Mouse (Mus musculus) cortical plate, adult 2 months (tissue): Measurements from ENCODE around the gene Nectin1. TPM values are rescaled to one million over a fixed set of nuclear protein-coding genes. Genes with fewer than 3 reads are reported as not detected.
A peak's percentile ranks its signal among the peaks of the same experiment; 100 is the strongest.

Experiments used
- H3K27ac ChIP-seq: fragments of 200-500 bp; 2 replicates; pipeline ENCODE4 v1.5.1; 2012; ENCODE audit warnings: low read length, control low read depth, inconsistent platforms; ENCODE audit not compliant: insufficient read depth
- H3K4me1 ChIP-seq: fragments of 200-500 bp; 2 replicates; pipeline ENCODE4 v1.6.1; 2011; ENCODE audit warnings: low read length; ENCODE audit not compliant: control insufficient read depth, insufficient read depth
- H3K4me3 ChIP-seq: fragments of 200-500 bp; 2 replicates; pipeline ENCODE4 v1.5.1; 2011; ENCODE audit warnings: mild to moderate bottlenecking, low read length, control low read depth; ENCODE audit not compliant: insufficient read depth
- CTCF ChIP-seq: fragments of 200-500 bp; IDR thresholded peaks from 2 replicates; pipeline ENCODE4 v1.5.1; 2011; ENCODE audit warnings: mild to moderate bottlenecking, control low read depth, low read length; ENCODE audit not compliant: insufficient read depth; ENCODE audit errors: extremely low read depth
- POLR2A ChIP-seq: fragments of 200-500 bp; IDR thresholded peaks from 2 replicates; pipeline ENCODE4 v1.6.1; 2011; ENCODE audit warnings: mild to moderate bottlenecking, low read length, control low read depth; ENCODE audit not compliant: insufficient read depth; ENCODE audit errors: extremely low read depth
- polyA plus RNA-seq: library from polyadenylated mRNA; depleted of rRNA; stranded (reverse); fragments of >200 nt; gene quantifications from 2 replicates; pipeline ENCODE4 v1.2.3, GENCODE M21; 2012

Gene Nectin1
- polyA plus RNA-seq, 1 experiment, result 19.2 TPM

DNA sequence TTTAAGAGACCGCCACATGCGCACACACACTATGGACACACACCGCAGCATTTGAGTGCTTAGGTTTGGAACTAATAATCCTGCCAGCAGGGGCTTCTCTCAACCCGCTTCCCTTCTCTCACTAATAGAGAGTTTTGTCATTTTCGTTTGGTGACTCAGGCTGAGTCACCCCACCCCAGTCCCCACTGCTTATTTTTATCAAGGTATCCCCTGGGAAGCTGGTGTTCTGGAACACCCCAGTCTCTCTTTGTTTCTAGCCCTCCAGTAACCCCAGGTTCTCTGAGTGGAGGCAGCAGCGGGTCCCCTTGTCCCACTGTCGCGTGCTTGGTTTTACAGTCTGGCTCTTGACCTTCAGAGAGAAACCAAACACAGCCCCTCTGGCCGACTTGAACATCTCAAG, 48.9 kb downstream of the Nectin1 start:
- Histone ChIP-seq H3K4me3 (no peak overlapping the region), H3K4me1 (no peaks in the 10 kb centered on the region), H3K27ac (no peak overlapping the region)
- TF ChIP-seq POLR2A, result no peak
- TF ChIP-seq CTCF, result no peak

- Histone ChIP-seq H3K4me1 (no peaks in the 10 kb centered on the region), H3K4me3 (no peak overlapping the region), H3K27ac (no peak overlapping the region)
- TF ChIP-seq CTCF, result no peak
- TF ChIP-seq POLR2A, result no peak
Observed at GRCm38 (mm10) chr9:43793411-43793810, 49.6 kb downstream of the Nectin1 start.

- Histone ChIP-seq H3K4me3 (no peak overlapping the region), H3K4me1 (no peaks in the 10 kb centered on the region)
- TF ChIP-seq CTCF (no peak), POLR2A (no peak)
Observed at GRCm38 (mm10) chr9:43796031-43796430, 52.2 kb downstream of the Nectin1 start.

DNA sequence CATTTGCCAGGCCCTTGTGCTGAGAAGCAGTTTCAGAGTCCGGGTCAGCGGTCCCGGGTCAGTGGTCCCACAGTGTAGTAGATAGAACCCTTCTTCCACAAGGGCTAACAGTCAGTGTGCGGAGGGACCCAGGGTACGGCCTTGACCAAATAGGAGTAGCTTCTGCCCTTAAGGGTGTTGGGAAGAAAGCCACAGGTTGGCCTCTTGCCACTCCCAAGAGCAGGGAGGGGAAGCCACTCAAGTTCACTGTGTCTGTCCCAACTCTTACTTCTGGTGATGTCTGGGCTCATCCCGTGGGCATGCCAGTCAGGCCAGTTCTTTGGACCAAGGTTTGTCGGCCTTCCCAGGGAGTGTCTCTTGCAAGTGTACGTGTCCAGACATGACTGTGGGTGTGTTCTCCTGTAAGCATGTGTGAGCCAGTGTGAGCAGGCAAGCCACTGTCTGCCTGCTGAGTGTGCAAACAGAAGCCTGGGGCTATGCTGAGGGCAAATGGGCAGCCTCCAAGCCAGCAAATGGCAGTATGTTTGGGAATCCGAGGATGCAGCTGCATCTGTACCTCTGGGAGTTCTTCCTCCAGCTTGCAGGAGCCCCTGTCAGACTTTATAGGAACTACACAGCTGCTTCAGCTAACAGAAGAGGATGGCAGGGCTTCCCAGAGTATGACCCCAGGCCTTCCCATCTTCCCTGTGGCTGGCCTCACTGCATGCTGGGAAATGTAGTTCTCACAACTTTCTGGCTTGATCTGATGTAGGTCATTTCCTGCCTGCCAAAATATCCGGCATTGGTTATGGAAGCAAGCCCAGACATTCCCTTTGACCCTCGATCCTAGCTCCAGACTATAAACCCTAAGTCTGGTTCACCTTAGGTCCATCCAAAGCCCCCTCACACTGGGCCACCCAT, 53.3 kb downstream of the Nectin1 start:
- TF ChIP-seq CTCF, result no peak
- no peak for TF ChIP-seq POLR2A
- Histone ChIP-seq H3K4me3 (no peak overlapping the region), H3K4me1 (no peaks in the 10 kb centered on the region), H3K27ac (no peak overlapping the region)

More at GRCm38 (mm10) chr9:43796031-43796430, 52.2 kb downstream of the Nectin1 start:
- no peak overlapping the region for H3K27ac ChIP-seq

- Histone ChIP-seq H3K27ac (no peak overlapping the region), H3K4me3 (no peak overlapping the region), H3K4me1 (no peaks in the 10 kb centered on the region)
- TF ChIP-seq CTCF (no peak), POLR2A (no peak)
Observed at GRCm38 (mm10) chr9:43797746-43798145, 54.0 kb downstream of the Nectin1 start.

DNA sequence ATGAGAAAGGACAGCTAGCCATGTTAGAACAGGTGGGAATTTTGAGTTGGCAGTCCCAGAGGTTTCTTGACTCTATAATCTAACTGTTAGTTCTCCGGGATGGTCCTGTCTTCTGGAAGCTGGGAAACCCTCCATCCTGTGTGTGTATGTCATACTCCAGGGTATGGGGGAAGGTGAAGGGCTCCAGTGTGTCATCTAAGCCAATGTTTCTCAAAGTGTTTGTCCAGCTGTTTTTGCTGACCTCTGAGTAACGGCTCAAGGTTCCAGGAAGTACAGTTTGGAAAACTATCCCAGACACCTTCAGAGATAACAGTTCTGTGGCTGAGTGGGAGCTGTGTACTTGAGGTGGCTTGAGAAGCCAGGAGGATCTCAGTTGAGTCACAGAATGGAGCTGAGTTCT, 56.7 kb downstream of the Nectin1 start:
- Histone ChIP-seq H3K4me1 (no peaks in the 10 kb centered on the region), H3K27ac (no peak overlapping the region), H3K4me3 (no peak overlapping the region)
- TF ChIP-seq CTCF (no peak), POLR2A (no peak)

GRCm38 (mm10) chr9:43801911-43802310, 58.1 kb downstream of the Nectin1 start:
- H3K4me3 ChIP-seq, result no peak overlapping the region
- no peak overlapping the region for H3K27ac ChIP-seq
- peak; percentile 75 for TF ChIP-seq CTCF
- no peak for TF ChIP-seq POLR2A
- H3K4me1 ChIP-seq, result no peaks in the 10 kb centered on the region

DNA sequence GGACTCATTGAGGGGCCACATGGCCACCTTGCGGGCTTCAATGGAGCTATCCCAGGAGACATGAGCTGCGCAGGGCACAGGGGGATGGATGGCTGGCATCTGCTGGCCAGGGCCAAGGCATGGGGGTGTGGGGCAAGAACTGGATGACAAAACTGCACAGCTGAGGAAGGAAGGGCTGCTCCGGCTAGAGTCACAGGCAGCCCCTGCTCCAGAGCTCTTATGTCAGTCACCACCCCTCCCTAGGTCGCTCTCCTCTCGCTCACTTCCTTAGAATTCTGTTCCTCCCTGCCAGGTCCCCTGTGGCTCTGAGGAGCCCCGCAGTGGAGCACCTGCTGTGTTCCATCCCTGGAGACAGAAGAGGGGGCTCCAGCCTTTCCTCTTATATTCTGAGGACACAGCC, 63.8 kb downstream of the Nectin1 start:
- H3K4me1 ChIP-seq, result no peaks in the 10 kb centered on the region
- TF ChIP-seq CTCF, result no peak
- no peak for TF ChIP-seq POLR2A
- H3K27ac ChIP-seq, result no peak overlapping the region
- H3K4me3 ChIP-seq, result no peak overlapping the region

- Histone ChIP-seq H3K4me1 (no peaks in the 10 kb centered on the region), H3K27ac (no peak overlapping the region), H3K4me3 (no peak overlapping the region)
- TF ChIP-seq POLR2A (no peak), CTCF (no peak)
Observed at GRCm38 (mm10) chr9:43808099-43808498, 64.3 kb downstream of the Nectin1 start.

DNA sequence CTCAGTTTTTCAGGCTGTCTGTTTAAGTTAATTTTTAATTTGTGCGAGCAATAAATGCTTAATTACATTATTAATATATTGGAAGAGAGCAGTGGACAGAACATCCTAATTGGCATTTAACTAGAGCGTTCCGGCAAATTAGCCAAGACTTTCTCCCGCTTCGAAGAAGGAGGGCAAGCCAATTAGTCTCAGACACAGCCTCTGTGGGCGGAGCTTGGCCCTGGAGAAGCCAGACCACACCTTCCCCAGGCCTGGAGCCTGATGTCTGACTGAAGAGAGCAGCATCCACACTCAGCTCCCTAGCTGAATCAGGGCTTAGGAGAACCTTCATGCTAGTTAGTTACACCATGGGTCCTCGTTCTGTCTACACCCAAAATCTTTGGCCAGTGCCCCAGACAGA, 64.8 kb downstream of the Nectin1 start:
- TF ChIP-seq POLR2A (no peak), CTCF (no peak)
- Histone ChIP-seq H3K27ac (no peak overlapping the region), H3K4me1 (no peaks in the 10 kb centered on the region), H3K4me3 (no peak overlapping the region)
